Mouse (Mus musculus) retina, postnatal 7 days (tissue): ENCODE results near the gene Sh2b3.

ENCODE experiments used
- DNase-seq: peaks from one replicate; pipeline ENCODE4 v3.0.0-alpha.2; 2012; ENCODE audit warnings: low read depth, low spot score

Sh2b3 gene

DNA sequence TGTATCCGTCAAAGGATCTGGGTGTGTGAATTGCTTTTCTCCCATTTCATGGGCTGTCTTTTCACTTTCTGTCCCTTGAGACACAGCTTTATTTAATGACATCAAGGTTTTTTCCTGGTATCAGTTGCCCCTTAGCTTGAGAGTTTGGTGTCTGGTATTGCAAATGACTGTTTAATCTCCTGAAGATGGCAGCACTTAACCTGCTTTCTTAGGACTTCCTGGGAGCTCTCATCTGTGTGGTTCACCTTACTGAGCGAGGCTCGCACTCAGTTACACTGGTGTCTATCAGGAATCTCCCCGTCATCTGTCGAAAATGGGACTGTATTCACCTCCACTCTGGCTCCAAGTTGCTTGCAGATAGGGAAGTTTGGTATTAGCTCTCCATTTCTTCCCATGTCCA lies 46.4 kb downstream of the Sh2b3 start:
- DNase-seq = no peak

DNA sequence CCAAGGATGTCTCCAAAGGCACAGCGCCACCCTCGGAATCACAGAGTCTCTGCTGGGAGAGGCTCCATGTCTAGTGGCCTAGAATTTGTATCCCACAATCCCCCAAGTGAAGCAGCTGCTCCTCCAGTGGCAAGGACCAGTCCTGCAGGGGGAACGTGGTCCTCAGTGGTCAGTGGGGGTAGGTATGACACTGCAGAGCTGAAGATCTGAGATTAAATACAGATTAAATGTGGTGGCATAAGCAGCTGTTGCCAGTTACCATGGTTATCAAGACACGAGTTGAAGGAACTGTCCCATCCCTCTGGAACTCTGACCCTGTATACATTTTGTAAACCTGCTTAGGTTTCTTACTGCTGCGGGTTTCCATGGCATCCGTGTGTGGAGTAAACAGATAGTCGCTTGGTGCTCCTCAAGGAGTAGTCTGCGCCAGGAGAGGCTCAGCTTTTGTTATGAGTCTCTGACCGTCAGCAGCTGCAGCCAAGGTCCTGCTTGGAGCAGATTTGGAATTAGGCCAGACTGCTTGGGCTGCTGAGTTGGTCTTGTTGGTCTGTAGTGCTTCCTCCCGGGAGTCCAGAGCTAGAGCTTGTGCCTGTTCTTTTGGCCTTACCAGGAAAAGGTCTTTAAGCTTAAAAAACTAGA lies 53.5 kb downstream of the Sh2b3 start:
- DNase-seq = peak; percentile 33

DNA sequence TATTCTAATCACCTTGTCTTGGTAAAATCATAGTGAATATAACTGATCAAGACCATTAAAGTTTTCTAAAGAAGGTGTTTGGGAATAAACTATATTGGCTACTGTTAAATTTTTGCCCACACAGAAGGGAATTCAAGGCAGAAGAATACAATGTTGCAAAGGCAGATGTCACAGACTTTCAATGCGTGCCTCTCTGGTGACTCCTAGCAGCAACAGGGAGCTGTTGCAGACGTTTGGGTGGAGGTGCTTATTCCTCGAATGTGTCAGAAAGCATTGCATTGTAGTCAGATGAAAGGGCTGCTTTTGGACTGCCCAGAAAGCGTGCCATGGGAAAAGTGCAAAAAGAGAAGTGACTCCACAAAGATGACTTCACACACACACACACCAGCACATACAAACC lies 55.0 kb downstream of the Sh2b3 start:
- no peak for DNase-seq

- no peak for DNase-seq
Measured at GRCm38 (mm10) chr5:121780180-121780579, 57.3 kb downstream of the Sh2b3 start.

DNA sequence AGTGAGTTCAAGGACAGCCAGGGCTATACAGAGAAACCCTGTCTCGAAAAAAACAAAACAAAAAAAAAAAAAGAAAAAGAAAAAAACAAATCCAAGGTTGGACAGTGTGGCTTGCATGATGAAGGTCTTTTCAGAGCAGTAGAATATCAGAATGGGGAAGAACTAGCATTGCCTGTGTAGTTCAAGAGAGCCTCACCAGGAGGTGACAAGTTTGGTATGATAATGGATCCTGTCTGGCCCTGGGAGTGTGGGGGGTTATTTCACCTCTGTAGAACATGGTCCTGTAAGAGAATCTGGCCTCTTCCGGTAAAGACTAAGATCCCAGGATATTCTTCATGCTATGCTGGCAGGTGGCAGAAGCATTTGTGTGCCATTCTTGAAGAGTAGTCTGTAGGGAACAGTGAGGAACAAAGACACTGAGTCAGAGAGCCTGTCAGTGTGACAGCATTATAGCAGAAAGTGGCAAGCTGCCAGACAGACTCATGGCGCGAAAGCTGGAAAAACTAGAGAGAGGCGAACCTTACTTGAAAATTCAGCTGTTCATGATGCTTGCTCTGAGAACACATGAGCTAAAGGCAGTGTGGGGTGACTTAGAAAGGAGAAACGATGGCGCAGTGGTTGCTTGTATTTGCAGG lies 58.8 kb downstream of the Sh2b3 start:
- DNase-seq = no peak

GRCm38 (mm10) chr5:121771611-121772010 lies 65.8 kb downstream of the Sh2b3 start:
- DNase-seq = no peak

GRCm38 (mm10) chr5:121769827-121770226 lies 67.6 kb downstream of the Sh2b3 start:
- no peak for DNase-seq

- DNase-seq = no peak
Measured at GRCm38 (mm10) chr5:121767564-121767963, 69.9 kb downstream of the Sh2b3 start.

GRCm38 (mm10) chr5:121766038-121766773 lies 71.2 kb downstream of the Sh2b3 start:
- no peak for DNase-seq
